Mouse (Mus musculus) liver, embryonic 14.5 days (tissue): ENCODE measurements around the gene Mxd4. TPM values are rescaled to one million over a fixed set of nuclear protein-coding genes. Genes with fewer than 3 reads are reported as not detected.

Experiments used
- ATAC-seq: fragments of 200-750 bp; cut with Nextera tagmentation; 2 replicates; pipeline ENCODE4 v1.8.0; 2017; ENCODE audit warnings: moderate number of reproducible peaks, mild to moderate bottlenecking, moderate library complexity; ENCODE audit not compliant: insufficient read depth
- DNase-seq, 3 experiments: peaks; one replicate each; pipeline ENCODE4 v3.0.0-alpha.2; 2012 to 2013; ENCODE audit warnings: low read depth in 3 of 3, low spot score in 3 of 3
- H3K27ac ChIP-seq: fragments of 300-500 bp; sonication (generic); 2 replicates; pipeline ENCODE4 v1.5.1; 2014; ENCODE audit warnings: moderate library complexity, mild to moderate bottlenecking, control low read depth, inconsistent platforms
- H3K27me3 ChIP-seq: fragments of 300-500 bp; sonication (generic); 2 replicates; pipeline ENCODE4 v1.6.1; 2014; ENCODE audit warnings: mild to moderate bottlenecking, low read length, moderate library complexity; ENCODE audit not compliant: control insufficient read depth, insufficient read depth
- H3K36me3 ChIP-seq: fragments of 300-500 bp; sonication (generic); replicated peaks from 2 replicates; pipeline ENCODE4 v1.6.1; 2014; ENCODE audit warnings: low read depth; ENCODE audit not compliant: control insufficient read depth, insufficient read depth
- H3K4me1 ChIP-seq, 2 experiments: fragments of 200-500 bp in 1 of 2; fragments of 300-500 bp in 1 of 2; sonication (generic) in 1 of 2; replicated peaks; 2 replicates each; pipeline ENCODE4 v1.6.1; 2012 to 2014; ENCODE audit warnings: antibody characterized with exemption in 1 of 2, inconsistent platforms in 1 of 2, low read length in 1 of 2; ENCODE audit not compliant: control insufficient read depth in 2 of 2, insufficient read depth in 2 of 2
- H3K4me2 ChIP-seq: fragments of 300-500 bp; sonication (generic); 2 replicates; pipeline ENCODE4 v1.6.1; 2014; ENCODE audit warnings: low read depth, mild to moderate bottlenecking, control low read depth, moderate library complexity
- H3K4me3 ChIP-seq, 2 experiments: fragments of 200-500 bp in 1 of 2; fragments of 300-500 bp in 1 of 2; sonication (generic) in 1 of 2; 2 replicates each; pipeline ENCODE4 v1.5.1; 2012 to 2014; ENCODE audit warnings: low read depth in 2 of 2, low read length in 2 of 2, mild to moderate bottlenecking in 2 of 2, control low read depth in 1 of 2, inconsistent platforms in 1 of 2, moderate library complexity in 1 of 2; ENCODE audit not compliant: insufficient read depth in 1 of 2
- H3K9ac ChIP-seq: fragments of 300-500 bp; sonication (generic); replicated peaks from 2 replicates; pipeline ENCODE4 v1.6.1; 2014; ENCODE audit warnings: mild to moderate bottlenecking, control low read depth, moderate library complexity
- H3K9me3 ChIP-seq: fragments of 300-500 bp; sonication (generic); 2 replicates; pipeline ENCODE4 v1.6.1; 2016; ENCODE audit warnings: low read length, mixed read lengths; ENCODE audit not compliant: control insufficient read depth
- CTCF ChIP-seq: IDR thresholded peaks from 2 replicates; pipeline ENCODE4 v1.5.1; 2016; ENCODE audit warnings: antibody characterized with exemption, low read depth, control low read depth
- EP300 ChIP-seq: IDR thresholded peaks from 2 replicates; pipeline ENCODE4 v1.6.1; 2016; ENCODE audit warnings: antibody characterized with exemption, low read depth
- WGBS: fragments of 180-500 bp; shearing (Covaris S2); extraction: QIAGEN DNeasy Blood & Tissue Kit; methylation state at CpG from one replicate; pipeline ENCODE4 v1.1.7; 2014; ENCODE audit not compliant: insufficient replicate concordance; 5-methylcytosine and 5-hydroxymethylcytosine counted together
- polyA plus RNA-seq, 2 experiments: library from polyadenylated mRNA; depleted of rRNA in 1 of 2; stranded (reverse) in 1 of 2; unstranded in 1 of 2; fragments of >200 nt; fragmentation: Nextera tagmentation in 1 of 2; extraction: Ambion mirVana in 1 of 2; gene quantifications; 2 replicates each; pipeline versions ENCODE4 v1.2.1 to v1.2.3; 2012 to 2014

Mxd4 gene
- polyA plus RNA-seq, 2 experiments, result 4.7 to 6.6 TPM

- DNase-seq, result no peak
- no peaks in the 10 kb centered on the region for H3K27me3 ChIP-seq
- peak overlapping the region; percentile 68 for H3K9ac ChIP-seq
- peak overlapping the region; percentile 78 to 79 for H3K4me3 ChIP-seq
- peak overlapping the region; percentile 59 for H3K27ac ChIP-seq
- peak overlapping the region; percentile 72 for H3K4me2 ChIP-seq
- H3K36me3 ChIP-seq, result peaks cover under 1% of the 10 kb centered on the region; the same call in 1 of the 2 replicates
- TF ChIP-seq CTCF (no peak), EP300 (no peak)
- 46% methylated on average over 3 of the region's 3 CpGs for WGBS
- no peak for ATAC-seq
- H3K4me1 ChIP-seq, result peaks cover 3 to 12% of the 10 kb centered on the region in 2 experiments; a peak in 3 of 4 replicates
- no peaks in the 10 kb centered on the region for H3K9me3 ChIP-seq
These were observed 17.6 kb downstream of the Mxd4 start for GRCm38 (mm10) chr5:34169954-34170353.

GRCm38 (mm10) chr5:34168950-34169891, 18.3 kb downstream of the Mxd4 start, which contains the start of the genes Poln and Haus3:
Gene Poln, minus strand, starts transcription at chr5:34169448.
Gene Haus3, minus strand, starts transcription at chr5:34169527.
- H3K9ac ChIP-seq, result peak within 1 kb of the TSS; percentile 83
- TF ChIP-seq CTCF, result peak; percentile 28; the same call in 1 of the 2 replicates
- no peak for TF ChIP-seq EP300
- no peaks in the 10 kb centered on the region for H3K27me3 ChIP-seq
- peaks cover 7% of the 10 kb centered on the region for H3K36me3 ChIP-seq
- H3K9me3 ChIP-seq, result no peaks in the 10 kb centered on the region
- H3K4me3 ChIP-seq, result peak within 1 kb of the TSS; percentile 79 to 87
- DNase-seq (peak; percentile 97 to 98 (median 98)), ATAC-seq (peak; percentile 100)
- peak within 1 kb of the TSS; percentile 73 for H3K4me2 ChIP-seq
- peaks cover 3 to 12% of the 10 kb centered on the region in 2 experiments; a peak in 3 of 4 replicates for H3K4me1 ChIP-seq
- H3K27ac ChIP-seq, result peak within 1 kb of the TSS; percentile 81
- WGBS, result under 1% methylated on average over 57 of the region's 57 CpGs

DNA sequence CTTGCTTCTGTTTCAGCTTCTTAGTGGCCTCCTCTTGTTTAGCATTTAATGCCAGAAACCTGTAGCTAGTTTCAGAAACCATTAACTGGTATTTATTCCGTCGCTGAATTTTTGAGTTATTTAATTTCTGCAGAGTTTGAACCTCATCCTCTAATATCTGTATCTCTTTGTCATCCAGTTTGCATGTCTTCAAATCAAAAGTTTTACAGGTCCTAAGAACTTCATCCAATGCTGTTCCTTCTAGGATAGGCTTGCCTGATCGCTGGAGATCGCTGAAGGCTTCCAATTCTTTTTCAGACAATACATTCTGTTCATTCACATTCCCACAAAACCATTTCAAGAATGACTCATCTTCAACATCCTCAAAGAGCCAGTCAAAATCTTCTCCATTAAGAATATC, 19.7 kb downstream of the Mxd4 start:
- Histone ChIP-seq H3K9me3 (no peaks in the 10 kb centered on the region), H3K4me1 (peaks cover 3 to 12% of the 10 kb centered on the region in 2 experiments; a peak in 3 of 4 replicates), H3K27me3 (no peaks in the 10 kb centered on the region), H3K4me2 (peak overlapping the region; percentile 73), H3K27ac (no peak overlapping the region), H3K9ac (peak overlapping the region; percentile 25; the same call in 1 of the 2 replicates), H3K36me3 (peaks cover 12% of the 10 kb centered on the region), H3K4me3 (peak overlapping the region in 1 of 2 experiments; percentile 79; a peak in 2 of 4 replicates)
- DNase-seq (no peak), ATAC-seq (no peak)
- TF ChIP-seq EP300 (no peak), CTCF (no peak)
- WGBS, result 68% methylated on average over 4 of the region's 4 CpGs

- peak overlapping the region in 1 of 2 experiments; percentile 45; a peak in 3 of 4 replicates for H3K4me3 ChIP-seq
- WGBS, result 10% methylated on average over 4 of the region's 4 CpGs
- no peak for ATAC-seq
These were observed 21.7 kb downstream of the Mxd4 start for GRCm38 (mm10) chr5:34165793-34166192.

GRCm38 (mm10) chr5:34148476-34148875, 39.0 kb downstream of the Mxd4 start:
- Histone ChIP-seq H3K4me1 (no peaks in the 10 kb centered on the region), H3K4me2 (no peak overlapping the region), H3K36me3 (no peaks in the 10 kb centered on the region), H3K27ac (no peak overlapping the region), H3K4me3 (no peak overlapping the region), H3K9me3 (no peaks in the 10 kb centered on the region), H3K27me3 (no peaks in the 10 kb centered on the region), H3K9ac (no peak overlapping the region)
- DNase-seq, result no peak
- no peak for ATAC-seq
- TF ChIP-seq CTCF (no peak), EP300 (no peak)

More at GRCm38 (mm10) chr5:34165793-34166192, 21.7 kb downstream of the Mxd4 start:
- Histone ChIP-seq H3K9me3 (no peaks in the 10 kb centered on the region), H3K4me2 (peak overlapping the region; percentile 67), H3K9ac (peak overlapping the region; percentile 56), H3K27me3 (no peaks in the 10 kb centered on the region), H3K27ac (no peak overlapping the region), H3K4me1 (peaks cover 3 to 12% of the 10 kb centered on the region in 2 experiments; a peak in 3 of 4 replicates), H3K36me3 (peaks cover 16% of the 10 kb centered on the region)
- TF ChIP-seq EP300 (0 out of 2 replicates have a peak, but pooled peaks have one; percentile 7), CTCF (no peak)
- DNase-seq, result peak in 1 of 3 experiments; percentile 15
